In the genomic region with DNA sequence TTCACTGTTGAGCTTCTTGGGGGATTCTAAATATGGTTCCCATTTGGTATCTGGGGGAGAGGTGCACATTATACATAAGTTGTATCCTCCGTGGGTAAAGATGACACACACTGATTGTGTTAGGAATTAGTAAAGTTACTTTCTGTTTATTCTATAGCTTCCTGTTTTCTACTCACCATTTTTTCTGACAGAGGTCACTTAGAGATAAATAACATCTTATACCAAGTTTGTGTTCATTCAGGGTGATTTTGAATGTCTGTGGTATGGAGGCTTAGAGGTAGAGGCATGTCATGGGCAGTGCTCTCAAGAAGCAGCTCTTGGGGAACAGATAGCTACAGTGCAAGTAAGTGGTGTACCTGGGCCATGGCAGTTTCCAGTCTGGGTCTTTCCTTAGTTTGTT, we compare ENCODE assay signal across 10 mouse cellular contexts.
DNase-seq lines count a peak whose midpoint lies in the region; ATAC-seq and TF ChIP-seq lines count a peak whose summit lies in the region.
"Had no signal": no experiment of that assay in that cellular context is flagged by ENCODE, and none has a peak within 500 bp of the region (broad histone marks: within the 10 kb centered on the region; RNA-seq: fewer than 3 reads in every experiment).

No protein-coding gene starts in this region.

- peak overlapping the region; percentile 91; the same call in 1 of the 2 replicates for H3K9ac ChIP-seq in kidney, embryonic 16.5 days (replicated peaks; ENCODE audit: low read length)

- no peak for ATAC-seq in kidney, embryonic 16.5 days (ENCODE audit: low FRiP score, low TSS enrichment)

- H3K27ac ChIP-seq in kidney, embryonic 16.5 days (ENCODE audit: low read length), result no peak overlapping the region
- no peak overlapping the region for H3K27ac ChIP-seq in embryonic fibroblast, embryonic 13.5 days (ENCODE audit: insufficient read depth, low read length)
- H3K27ac ChIP-seq in limb, embryonic 10.5 days, result no peak overlapping the region

- TF ChIP-seq POLR2A in embryonic fibroblast, embryonic 13.5 days (IDR thresholded peaks at IDR 0.05; ENCODE audit: low read depth, low read length), result no peak

- H3K4me3 ChIP-seq in kidney, embryonic 16.5 days (ENCODE audit: low read length), result peak overlapping the region; percentile 83
- peak overlapping the region; percentile 55 for H3K4me3 ChIP-seq in embryonic fibroblast, embryonic 13.5 days (ENCODE audit: insufficient read depth, low read length)
- H3K4me3 ChIP-seq in limb, embryonic 10.5 days, result peak overlapping the region; percentile 89

- peaks cover 12% of the 10 kb centered on the region for H3K36me3 ChIP-seq in kidney, embryonic 16.5 days (ENCODE audit: insufficient read depth, low read length)
- peaks cover 24% of the 10 kb centered on the region for H3K36me3 ChIP-seq in limb, embryonic 10.5 days

- peaks cover 12% of the 10 kb centered on the region for H3K4me1 ChIP-seq in kidney, embryonic 16.5 days (ENCODE audit: insufficient read depth, low read length)
- H3K4me1 ChIP-seq in embryonic fibroblast, embryonic 13.5 days (ENCODE audit: control insufficient read depth, insufficient read depth, low read length), result no peaks in the 10 kb centered on the region
- H3K4me1 ChIP-seq in limb, embryonic 10.5 days, result peaks cover 20% of the 10 kb centered on the region

- 40% methylated on average over 1 of the region's 1 CpGs for WGBS in kidney, embryonic 16.5 days
- 76% methylated on average over 1 of the region's 1 CpGs for WGBS in limb, embryonic 10.5 days

- no peak for DNase-seq in kidney, postnatal 4 days
- DNase-seq in limb, embryonic 10.5 days (ENCODE audit: low spot score), result no peak
- peak; percentile 22 for DNase-seq in naive thymus-derived CD4-positive, alpha-beta T cell, adult 2 months (ENCODE audit: low read depth)
- no peak for DNase-seq in urinary bladder, postnatal 14 days (ENCODE audit: low spot score)
- DNase-seq in cerebellum, postnatal 36 days, result no peak
- no peak for DNase-seq in embryo, embryonic 9.5 days (ENCODE audit: extremely low spot score)
- DNase-seq: cerebellum, adult 2 months; kidney, adult 11 months had no signal

- H3K4me2 ChIP-seq in kidney, embryonic 16.5 days (replicated peaks; ENCODE audit: low read depth, low read length), result peak overlapping the region; percentile 76

- H3K9me3 ChIP-seq in kidney, embryonic 16.5 days (ENCODE audit: low read length), result peaks cover 23% of the 10 kb centered on the region
- H3K9me3 ChIP-seq in limb, embryonic 10.5 days (replicated peaks), result 0 out of 2 replicates have a peak, but pooled peaks cover 9% of the 10 kb centered on the region

- H3K27me3 ChIP-seq in kidney, embryonic 16.5 days (ENCODE audit: insufficient read depth, low read length), result peaks cover 11% of the 10 kb centered on the region
- peaks cover 25% of the 10 kb centered on the region for H3K27me3 ChIP-seq in limb, embryonic 10.5 days (ENCODE audit: low read depth, poor library complexity, severe bottlenecking)

- TF ChIP-seq CTCF in embryonic fibroblast, embryonic 13.5 days (IDR thresholded peaks at IDR 0.05; ENCODE audit: borderline replicate concordance, insufficient read depth, low read length), result no peak
